Mouse (Mus musculus) megakaryocyte progenitor cell, adult 5-6 weeks (primary cell): ENCODE measurements around the gene Eci3. TPM values are rescaled to one million over a fixed set of nuclear protein-coding genes. Genes with fewer than 3 reads are reported as not detected.
A peak's percentile ranks its signal among the peaks of the same experiment; 100 is the strongest.
"Not testable (repeated sequence)": the region's sequence is repeated elsewhere in the genome, so short reads cannot be mapped to it uniquely, and the experiment has no call there.

Source experiments
- ATAC-seq: replicated peaks from 2 replicates; pipeline ENCODE4 v1.8.0; 2016; ENCODE audit warnings: mild to moderate bottlenecking, moderate TSS enrichment, inconsistent platforms; ENCODE audit not compliant: poor library complexity
- total RNA-seq, 2 experiments: library from RNA; stranded (forward) in 1 of 2; stranded (reverse) in 1 of 2; fragments of 157-497, 149-512 nt in 1 of 2; fragments of 200-1000 nt in 1 of 2; gene quantifications; 2 replicates each; pipeline versions ENCODE4 v1.2.3 to v1.2.4; 2015 to 2017

The Eci3 gene
- total RNA-seq (2015) = not detected in 2 replicates
- total RNA-seq (2017) = not detected in 2 replicates

DNA sequence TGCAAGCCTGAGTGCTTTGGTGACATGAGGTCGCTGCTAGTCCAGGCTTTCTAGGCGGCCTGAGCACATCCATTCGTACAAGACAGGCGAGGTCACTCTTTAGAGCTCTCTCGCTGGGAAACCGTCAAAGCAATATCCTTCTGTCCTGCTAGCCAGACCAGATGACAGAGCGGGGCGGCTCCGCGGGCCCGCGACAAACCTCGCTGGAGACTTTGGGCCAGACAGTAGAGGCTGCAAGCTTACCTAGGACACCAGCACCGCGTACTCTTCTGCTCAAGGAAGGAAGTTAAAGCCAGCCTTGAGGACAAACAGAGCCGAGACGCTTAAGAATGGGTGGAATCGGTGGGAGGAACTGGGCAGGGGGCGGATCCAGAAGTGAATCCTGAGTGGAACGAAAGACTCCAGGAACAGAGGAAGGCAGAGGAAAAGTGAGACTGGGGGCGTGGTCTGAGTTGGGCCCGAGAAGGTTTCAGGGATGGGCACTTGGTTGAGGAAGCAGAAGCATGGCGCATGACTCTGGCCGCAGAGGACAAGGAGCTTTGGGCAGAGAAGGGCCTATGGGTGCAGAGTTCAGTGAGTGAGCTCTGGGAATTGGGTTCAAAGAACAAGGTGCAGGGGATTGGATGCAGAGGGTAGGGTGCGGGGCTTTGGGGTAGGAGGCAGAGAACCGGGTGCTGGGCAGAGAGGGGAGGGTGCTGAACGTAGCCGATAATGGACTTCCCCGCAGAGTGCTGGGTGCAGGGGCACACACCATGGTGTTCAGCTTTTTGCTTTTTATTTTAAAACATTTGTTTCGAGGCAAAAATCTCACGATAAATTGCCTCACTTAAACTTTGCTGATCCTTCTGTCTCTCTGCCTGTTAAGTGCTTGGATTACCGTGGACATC lies at the start of gene Eci3:
Gene Eci3, minus strand, starts transcription at position 300 of the 887 bp plus-strand sequence.
- ATAC-seq = peak; percentile 59

GRCm38 (mm10) chr13:34995925-34996324 lies 32.3 kb upstream of the Eci3 start:
- ATAC-seq = no peak

DNA sequence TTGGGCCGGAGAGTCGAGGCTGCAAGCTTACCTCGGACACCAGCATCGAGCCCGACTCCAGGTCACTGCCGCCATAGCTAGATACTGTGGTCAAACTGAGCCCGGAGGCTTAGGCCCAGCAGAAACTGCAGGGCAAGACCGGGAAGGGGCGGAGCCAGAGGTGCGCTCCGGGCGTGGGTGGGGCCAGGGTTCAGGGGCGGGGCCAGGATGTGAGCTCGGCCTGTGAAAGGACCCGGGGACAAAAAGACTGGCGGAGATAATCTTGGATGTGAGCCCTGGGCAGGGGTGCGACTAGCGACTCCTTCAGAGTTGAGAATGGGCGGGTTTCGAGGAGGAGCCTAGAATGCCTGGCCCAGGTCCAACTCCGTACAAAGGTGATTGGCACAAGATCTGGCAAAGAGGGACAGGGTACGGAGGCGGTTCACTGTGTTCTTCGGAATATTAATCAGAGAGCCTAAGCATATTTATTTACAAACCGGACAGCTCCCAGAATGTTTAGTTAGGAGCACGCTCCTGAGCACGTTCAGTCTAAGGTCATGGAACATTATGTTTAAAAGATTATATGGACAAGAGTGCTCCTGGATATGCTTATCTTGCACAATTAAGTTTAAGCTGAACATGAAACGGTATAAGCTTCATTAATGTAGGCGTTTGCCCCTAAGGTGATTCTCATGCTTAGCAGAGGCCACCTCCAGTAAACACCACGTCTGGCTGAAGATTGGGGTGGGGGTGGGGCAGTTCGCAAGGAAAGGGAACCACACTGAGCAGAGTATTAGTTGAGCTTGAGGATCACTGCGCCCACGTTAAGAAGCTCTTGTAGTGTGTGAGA lies 30.6 kb upstream of the Eci3 start:
- ATAC-seq = peak; percentile 93

GRCm38 (mm10) chr13:34993595-34993982 lies 30.0 kb upstream of the Eci3 start:
- ATAC-seq = peak; percentile 36

DNA sequence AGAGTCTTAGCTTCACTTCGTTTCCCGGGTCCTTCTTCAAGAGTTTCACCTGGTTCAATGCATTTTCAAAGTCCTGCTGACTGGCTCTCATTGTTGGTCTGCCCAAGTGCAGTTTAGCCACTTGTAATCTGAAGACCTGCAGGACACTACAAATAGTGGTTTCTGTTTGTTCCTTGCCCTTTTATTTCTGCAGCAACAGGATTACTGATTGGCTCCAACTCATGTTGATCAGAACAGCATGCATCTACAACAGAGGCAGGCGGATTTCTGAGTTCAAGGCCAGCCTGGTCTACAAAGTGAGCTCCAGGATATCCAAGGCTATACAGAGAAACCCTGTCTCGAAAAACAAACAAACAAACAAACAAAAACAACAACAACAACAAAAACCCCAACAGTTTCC lies 29.5 kb upstream of the Eci3 start:
- no peak for ATAC-seq

- ATAC-seq = no peak
These were observed 28.1 kb upstream of the Eci3 start for GRCm38 (mm10) chr13:34991581-34992273.

DNA sequence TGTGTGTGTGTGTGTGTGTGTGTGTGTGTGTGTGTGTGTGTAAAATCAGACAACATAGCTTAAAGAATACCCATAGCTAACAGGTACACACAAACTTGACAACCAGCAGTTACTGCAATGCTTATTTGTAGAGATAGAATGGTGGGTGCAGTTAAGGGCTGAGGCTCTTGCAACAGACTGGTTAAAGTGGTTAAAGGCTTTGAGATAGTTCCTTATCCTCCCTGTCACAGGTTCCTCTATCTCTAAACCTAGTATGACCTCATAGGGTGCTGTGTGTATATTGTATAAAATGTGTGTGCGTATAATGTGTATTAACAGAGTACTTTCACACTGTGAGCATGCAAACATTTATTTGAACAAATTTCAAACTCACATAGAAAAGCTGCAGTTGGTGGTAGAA lies 19.9 kb upstream of the Eci3 start:
- ATAC-seq = peak; percentile 99

- ATAC-seq = not testable (repeated sequence)
These were observed 15.0 kb upstream of the Eci3 start for GRCm38 (mm10) chr13:34978635-34979034.

- ATAC-seq = no peak
These were observed 13.8 kb upstream of the Eci3 start for GRCm38 (mm10) chr13:34977410-34977809.

DNA sequence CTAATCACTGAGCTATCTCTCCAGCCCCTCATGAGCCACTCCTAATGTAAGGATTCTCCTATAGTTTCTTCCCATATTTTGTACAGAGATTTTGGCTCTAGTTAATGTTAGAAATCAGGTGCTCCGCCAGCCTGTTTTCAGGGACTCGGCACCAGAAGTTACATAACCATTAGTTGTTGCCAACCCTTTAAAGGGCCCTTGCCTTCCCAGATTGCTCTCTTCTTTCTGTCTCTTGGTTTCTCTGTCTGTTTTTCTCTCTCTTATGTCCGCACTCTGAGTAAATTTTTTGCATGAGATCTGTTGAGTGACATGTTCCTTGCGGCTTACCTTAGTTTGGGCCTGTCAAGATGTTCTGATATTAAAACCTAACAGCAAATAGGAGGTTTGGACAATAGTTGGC lies 12.5 kb upstream of the Eci3 start:
- no peak for ATAC-seq

GRCm38 (mm10) chr13:34973770-34974169 lies 10.2 kb upstream of the Eci3 start:
- ATAC-seq = peak; percentile 76

DNA sequence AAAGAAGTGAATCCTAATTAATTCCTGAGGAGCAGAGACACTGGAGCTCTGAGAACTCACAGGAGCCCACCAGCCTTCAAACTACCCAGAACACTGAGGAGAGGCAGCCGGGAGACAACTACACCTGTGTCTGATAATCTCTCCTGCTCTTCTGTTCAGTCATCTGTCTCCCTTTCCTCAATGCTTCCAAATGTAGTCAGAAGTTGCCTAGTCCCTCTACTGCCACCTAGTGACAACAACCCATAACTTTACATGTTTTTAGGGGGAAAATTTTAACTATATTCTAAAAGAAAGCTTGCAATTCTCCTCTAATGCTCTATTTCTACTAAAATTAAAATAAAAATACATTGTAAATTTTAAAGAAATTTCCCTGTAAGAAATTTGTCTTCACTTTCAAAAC lies 9.5 kb upstream of the Eci3 start:
- ATAC-seq = peak; percentile 90

- not testable (repeated sequence) for ATAC-seq
These were observed 8.8 kb upstream of the Eci3 start for GRCm38 (mm10) chr13:34972456-34972855.

GRCm38 (mm10) chr13:34965647-34966046 lies 2.0 kb upstream of the Eci3 start:
- ATAC-seq = not testable (repeated sequence)

DNA sequence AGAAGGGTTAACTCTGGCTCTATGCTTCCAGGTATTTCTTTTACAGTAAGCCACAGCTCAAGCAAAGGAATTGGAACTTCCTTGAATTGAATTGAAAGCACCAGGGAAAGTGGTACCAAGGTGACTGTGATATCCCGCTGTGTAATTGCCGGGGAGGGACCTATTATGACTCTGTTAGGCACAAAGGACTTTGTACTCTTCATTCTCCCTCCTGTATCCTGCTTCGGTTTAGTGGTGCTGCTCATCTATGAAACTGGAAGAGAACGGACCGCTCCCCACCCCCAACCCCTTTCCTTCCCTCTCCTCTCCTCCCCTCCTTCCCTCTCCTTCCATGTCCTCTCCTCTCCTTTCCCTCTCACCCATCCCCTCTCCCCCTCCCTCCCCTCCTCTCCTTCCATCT lies 1.3 kb upstream of the Eci3 start:
- peak; percentile 32; the same call in 1 of the 2 replicates for ATAC-seq

DNA sequence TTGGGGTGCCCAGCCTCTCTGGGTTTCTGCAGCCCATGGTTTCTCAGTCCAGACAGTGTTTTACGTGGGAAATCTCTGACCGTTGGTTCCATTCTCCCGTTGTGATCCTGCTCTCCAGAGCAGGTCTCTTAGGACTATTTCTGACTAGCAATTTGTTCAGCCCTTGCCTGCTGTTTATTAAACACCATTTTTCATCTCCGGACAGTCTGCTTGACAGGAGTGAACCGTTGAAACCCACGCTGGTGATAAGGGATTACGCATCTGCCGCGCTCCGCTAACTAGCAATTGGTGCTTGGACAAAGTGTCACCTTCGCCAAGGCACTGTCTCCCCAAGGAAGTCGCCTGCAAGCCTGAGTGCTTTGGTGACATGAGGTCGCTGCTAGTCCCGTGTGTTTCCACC lies 809 bp upstream of the Eci3 start:
- peak; percentile 41 for ATAC-seq

- ATAC-seq = no peak
These were observed 2.4 kb downstream of the Eci3 start for GRCm38 (mm10) chr13:34960996-34961770.

- ATAC-seq = not testable (repeated sequence)
These were observed 5.5 kb downstream of the Eci3 start for GRCm38 (mm10) chr13:34958158-34958557.

DNA sequence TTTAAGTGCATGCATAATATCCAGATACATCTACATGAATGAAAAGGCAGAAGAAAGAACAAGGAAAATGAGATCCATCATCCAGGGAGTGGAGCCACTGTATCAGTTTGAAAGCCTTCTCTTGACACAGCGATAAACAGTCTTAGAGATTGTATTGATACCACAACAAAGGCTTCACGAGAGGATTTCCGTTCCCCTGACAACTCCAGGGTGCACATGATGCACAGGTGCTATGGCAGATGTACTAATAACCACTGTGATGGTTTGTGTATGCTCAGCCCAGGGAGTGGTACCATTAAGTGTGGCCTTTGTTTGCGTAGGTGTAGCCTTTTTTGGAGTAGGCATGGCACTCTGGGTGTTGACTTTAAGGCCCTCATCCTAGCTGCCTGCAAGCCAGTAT lies 6.7 kb downstream of the Eci3 start:
- no peak for ATAC-seq

GRCm38 (mm10) chr13:34951437-34951836 lies 12.2 kb downstream of the Eci3 start:
- peak; percentile 100 for ATAC-seq
